Mouse (Mus musculus): ENCODE data around the gene Tmie.

DNA sequence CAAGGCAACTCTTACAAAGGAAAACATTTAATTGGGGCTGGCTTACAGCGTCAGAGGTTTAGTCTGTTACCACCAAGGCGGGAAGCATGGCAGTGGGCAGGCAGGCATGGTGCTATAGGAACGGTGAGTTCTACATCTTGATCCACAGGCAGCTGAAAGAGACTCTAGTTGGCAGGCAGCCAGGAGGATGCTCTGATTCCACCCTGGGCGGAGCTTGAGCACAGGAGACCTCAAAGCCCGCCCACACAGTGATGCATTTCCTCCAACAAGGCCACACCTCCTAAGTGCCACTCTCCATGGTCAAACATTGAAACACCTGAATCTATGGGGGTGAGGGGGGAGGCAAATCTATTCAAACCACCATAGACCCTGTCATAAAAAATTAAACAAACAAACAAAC lies 46.9 kb downstream of the Tmie start:
- no peak for TF ChIP-seq CTCF (conservative IDR thresholded peaks at IDR 0.05 in 1 of 2, IDR thresholded peaks at IDR 0.05 in 1 of 2; ENCODE audit: low read depth in 2 of 2, low read length in 2 of 2)
- no peak for TF ChIP-seq RCOR1 (conservative IDR thresholded peaks at IDR 0.05; ENCODE audit: low read depth, low read length)
- TF ChIP-seq SIN3A (IDR thresholded peaks at IDR 0.05; ENCODE audit: low read length): no peak
- TF ChIP-seq NRF1 (IDR thresholded peaks at IDR 0.05; ENCODE audit: low read depth, low read length): no peak
- TF ChIP-seq MXI1 (IDR thresholded peaks at IDR 0.05; ENCODE audit: low read depth, low read length): no peak
- TF ChIP-seq POLR2A (IDR thresholded peaks at IDR 0.05; ENCODE audit: low read depth, low read length): no peak
- no peak for TF ChIP-seq MYC (IDR thresholded peaks at IDR 0.05; ENCODE audit: low read depth, low read length)
- no peak for TF ChIP-seq EP300 (IDR thresholded peaks at IDR 0.05; ENCODE audit: low read length)
- TF ChIP-seq TCF12 (IDR thresholded peaks at IDR 0.05; ENCODE audit: low read depth, low read length): no peak
- no peak for TF ChIP-seq TBP (conservative IDR thresholded peaks at IDR 0.05; ENCODE audit: low read depth, low read length)
- no peak for TF ChIP-seq USF1 (IDR thresholded peaks at IDR 0.05; ENCODE audit: low read depth, low read length)

Data from CH12.LX (cell line).